Mouse (Mus musculus) embryo, embryonic 9.5 days (tissue): ENCODE results near the gene Zfp446.
"Not testable (repeated sequence)": the region's sequence is repeated elsewhere in the genome, so short reads cannot be mapped to it uniquely, and the experiment has no call there.

ENCODE experiments used
- DNase-seq: peaks from one replicate; pipeline ENCODE4 v3.0.0-alpha.2; 2017; ENCODE audit errors: extremely low spot score

The Zfp446 gene

DNA sequence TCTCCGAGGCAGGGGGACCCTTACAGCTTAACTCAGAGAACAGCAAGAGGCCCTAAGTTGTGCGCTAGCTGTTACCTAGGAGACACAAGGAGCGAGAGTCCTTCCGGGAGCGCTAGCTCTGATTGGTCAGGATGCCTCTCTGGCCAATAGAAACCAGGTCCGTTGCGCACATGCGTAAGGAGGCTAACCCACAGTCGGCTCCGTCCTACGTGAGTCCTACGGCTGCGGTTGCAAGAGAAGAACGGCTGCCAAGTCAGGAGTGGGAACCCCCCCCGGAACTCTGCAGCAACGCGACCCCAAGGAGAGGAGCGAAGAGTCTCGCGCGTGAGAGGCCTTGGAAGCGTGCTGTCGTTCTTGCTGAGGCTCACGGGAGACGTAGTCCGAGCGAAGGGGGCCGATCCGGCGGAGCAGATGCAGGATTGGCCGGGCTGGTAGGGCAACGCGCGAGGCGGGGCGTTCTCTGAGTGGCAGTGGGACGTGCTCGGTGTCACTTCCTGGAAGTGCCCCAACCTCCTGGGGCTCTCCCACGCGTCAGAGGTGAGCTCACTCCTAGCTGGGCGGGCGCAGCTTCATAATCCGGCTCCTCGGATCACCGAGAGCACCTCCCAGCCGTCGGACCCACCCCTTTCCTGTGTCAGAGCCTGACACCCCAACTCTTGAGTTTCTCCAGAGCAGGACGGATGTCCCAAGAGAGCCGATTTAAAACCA is at the start of gene Zfp446:
TSS of gene Zfp446 (plus strand) at position 167 of the 708 bp plus-strand sequence.
- DNase-seq, result peak; percentile 98

- no peak for DNase-seq
These were observed 44.0 kb upstream of the Zfp446 start for GRCm38 (mm10) chr7:12933615-12934140.

DNA sequence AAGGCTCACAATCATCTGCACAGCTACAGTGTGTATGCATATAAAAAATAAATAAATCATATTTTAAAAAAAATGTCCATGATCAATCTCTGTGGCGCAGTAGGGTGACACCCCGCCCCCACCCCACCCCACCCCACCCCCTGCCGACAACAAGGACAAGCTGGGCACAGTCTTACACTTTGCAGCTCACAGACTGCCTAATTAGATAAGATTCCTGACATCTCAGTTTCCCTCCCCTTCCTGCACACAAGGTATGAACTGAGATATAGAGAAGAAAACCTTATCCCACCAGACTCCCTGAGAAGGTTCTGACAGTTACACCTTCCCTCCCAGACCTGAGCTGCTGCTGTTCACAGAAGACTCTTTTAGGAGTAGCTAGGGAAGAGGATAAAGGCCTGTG is 42.8 kb upstream of the Zfp446 start:
- DNase-seq, result no peak

GRCm38 (mm10) chr7:12937254-12937803 is 40.3 kb upstream of the Zfp446 start:
- DNase-seq, result not testable (repeated sequence)

GRCm38 (mm10) chr7:12940599-12940998 is 37.0 kb upstream of the Zfp446 start:
- no peak for DNase-seq

- DNase-seq, result no peak
These were observed 34.2 kb upstream of the Zfp446 start for GRCm38 (mm10) chr7:12943488-12943887.

DNA sequence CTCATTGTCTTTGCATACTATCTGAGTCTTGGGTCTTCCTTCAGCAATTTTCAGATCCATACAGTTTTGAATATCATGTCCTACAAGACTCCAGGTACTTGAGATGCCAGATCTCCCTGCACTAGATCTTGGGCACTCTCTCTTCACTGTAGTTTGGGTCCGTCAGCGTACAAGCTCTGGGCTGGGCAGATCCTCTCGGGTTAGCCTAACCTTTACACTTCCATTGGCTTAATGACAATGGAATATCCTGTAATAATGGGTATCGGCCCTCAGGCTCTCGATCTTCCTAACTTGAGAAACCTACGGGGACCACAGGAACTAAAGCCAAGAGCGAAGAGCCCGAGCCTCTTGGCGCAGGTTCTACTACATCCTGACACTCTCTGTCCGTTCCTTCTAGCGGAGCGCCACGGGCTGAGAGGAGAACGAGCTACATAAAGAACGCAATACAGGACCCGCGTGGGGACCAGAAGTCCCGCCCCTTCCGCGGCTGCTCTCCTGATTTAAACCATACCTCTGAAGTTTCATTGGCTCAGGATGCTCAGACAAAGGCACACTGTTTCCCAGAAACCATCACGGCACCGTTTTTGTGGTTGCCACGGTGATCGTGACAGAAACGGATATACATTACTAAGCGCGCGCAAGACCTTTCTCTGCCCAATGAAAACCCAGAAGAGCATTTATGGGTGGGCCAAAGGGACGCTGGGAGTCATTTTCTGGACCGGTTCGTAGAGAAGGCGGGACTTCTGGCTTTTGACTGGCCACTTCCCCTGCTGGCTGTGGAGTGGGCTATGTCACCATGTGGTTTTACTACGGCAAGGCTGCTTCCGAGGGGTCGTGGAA is 28.4 kb upstream of the Zfp446 start:
- DNase-seq, result peak; percentile 92

DNA sequence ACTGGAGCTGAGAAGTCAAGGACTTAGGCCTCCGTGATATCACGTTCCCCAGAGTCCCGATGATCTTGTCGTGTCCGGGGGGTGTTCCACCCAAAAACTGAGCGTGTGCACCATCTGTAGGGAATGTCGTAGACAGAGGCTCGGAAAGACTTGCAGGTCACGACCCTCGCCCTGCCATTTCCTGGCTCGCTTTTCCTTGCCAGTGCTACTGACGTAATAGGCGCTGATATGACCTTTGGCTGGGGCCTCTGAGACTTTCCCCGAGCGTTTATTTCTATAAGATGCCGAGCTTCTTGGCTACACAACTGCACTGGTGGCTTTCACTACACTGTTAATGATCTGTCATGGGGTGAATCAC is 27.8 kb upstream of the Zfp446 start:
- no peak for DNase-seq

GRCm38 (mm10) chr7:12954896-12955295 is 22.8 kb upstream of the Zfp446 start:
- DNase-seq, result no peak

- no peak for DNase-seq
These were observed 20.1 kb upstream of the Zfp446 start for GRCm38 (mm10) chr7:12957511-12957910.

- DNase-seq, result no peak
These were observed 18.7 kb upstream of the Zfp446 start for GRCm38 (mm10) chr7:12958948-12959347.

DNA sequence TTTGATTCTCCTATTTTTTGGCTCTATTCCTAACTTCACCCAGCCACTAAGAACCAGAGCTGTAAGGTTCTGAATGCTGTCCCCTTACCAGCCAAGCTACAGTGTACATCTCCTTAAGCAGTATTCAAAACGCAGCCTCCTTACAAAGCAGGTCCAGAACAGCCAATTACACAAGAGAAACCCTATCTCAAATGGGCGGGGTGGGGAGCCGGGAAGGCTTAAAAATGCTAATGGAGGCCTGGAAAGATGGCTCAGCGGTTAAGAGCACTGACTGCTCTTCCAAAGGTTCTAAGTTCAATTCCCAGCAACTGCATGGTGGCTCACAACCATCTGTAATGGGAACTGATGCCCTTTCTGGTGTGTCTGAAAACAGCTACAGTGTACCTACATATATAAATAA is 17.9 kb upstream of the Zfp446 start:
- DNase-seq, result no peak

GRCm38 (mm10) chr7:12961511-12962141 is 16.0 kb upstream of the Zfp446 start:
- peak; percentile 62 for DNase-seq

DNA sequence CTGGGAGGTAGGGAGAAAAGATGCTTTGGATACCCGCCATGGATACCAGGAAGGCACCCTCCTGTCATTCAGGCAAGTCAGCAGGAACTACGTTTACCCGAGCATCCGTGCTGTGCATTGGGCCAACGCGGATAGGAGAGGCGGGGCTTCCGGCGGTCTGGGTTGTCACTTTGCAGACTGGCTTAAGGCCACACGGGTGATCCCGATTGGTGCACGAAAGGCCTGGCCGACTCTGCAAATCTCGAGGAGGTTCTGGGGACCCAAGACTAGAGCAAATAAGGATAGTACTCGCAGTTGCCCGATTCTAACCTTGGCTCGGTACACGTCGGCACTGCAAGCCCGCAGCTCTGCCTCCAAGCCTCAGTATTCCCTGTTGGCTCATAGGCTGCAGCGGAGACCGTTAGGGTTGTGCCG is 12.0 kb upstream of the Zfp446 start, which contains the start of gene Zfp324:
TSS of gene Zfp324 (plus strand) at position 161 of the 414 bp plus-strand sequence.
- DNase-seq, result peak; percentile 86

DNA sequence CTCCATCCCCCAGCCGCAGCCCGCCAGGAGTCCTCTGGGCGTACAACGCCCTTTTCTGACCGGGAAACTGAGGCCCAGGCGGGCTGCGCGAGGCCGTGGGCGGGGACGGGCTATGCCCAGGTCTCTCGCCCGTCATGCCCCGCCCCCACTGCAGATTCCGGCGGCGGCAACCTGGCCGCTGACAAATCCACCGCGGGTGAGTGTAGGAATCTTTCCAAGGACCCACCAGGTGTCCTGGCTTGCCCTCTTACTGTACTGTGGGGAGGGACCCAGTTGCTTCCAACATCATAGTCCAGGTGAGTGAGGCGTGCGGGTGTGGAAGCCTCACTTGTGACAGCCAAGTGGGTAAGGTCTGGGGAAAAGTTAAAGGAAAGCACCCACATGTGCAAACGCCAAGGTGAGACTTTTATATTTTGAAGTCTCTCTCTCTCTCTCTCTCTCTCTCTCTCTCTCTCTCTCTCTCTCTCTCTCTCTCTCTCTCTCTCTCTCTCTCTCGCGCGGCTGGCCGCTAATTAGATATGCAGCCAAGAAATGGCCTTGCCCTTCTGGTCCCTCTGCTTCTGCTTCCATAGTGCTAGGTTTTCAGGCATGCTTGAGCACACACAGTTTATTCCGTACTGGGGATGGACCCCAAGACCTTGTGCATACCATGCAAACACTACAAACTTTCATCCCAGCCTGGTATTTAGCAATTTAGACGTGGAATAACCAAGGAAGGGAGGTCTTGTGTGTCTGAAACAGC is 11.4 kb upstream of the Zfp446 start:
- DNase-seq, result peak; percentile 63

- DNase-seq, result no peak
These were observed 6.7 kb upstream of the Zfp446 start for GRCm38 (mm10) chr7:12970906-12971305.

DNA sequence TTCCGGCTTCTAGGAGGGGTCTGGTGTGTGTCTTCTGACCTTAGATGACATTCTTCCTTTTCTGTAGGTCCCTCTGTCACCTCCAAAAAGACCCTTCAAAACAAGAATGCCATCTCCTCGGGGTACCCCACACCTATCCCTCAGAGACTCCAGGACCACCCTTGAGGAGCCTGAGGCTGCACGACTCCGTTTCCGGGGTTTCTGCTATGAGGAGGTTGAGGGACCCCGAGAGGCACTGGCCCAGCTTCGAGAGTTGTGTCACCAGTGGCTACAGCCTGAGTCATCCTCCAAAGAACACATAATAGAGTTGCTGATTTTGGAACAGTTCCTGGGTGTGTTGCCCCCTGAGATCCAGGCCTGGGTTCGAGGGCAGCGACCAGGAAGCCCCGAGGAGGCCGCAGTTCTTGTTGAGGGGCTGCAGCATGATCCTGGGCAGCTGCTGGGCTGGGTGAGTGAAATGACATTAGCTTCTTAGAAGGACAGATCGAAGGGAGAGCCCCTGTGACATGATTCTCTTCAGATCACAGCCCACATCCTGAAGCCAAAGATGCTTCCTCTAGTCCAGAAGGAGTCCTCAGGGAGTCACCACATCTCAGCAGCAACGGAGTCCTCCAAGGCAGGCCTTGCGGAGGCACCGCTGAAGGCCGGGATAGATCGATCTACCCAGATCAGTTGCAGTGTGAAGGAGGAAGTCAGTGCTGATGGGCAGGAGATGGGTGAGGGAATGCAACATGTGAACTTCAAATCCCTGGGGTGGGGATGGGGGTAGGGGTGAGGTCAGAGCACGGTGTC is 1.5 kb downstream of the Zfp446 start:
- DNase-seq, result no peak

DNA sequence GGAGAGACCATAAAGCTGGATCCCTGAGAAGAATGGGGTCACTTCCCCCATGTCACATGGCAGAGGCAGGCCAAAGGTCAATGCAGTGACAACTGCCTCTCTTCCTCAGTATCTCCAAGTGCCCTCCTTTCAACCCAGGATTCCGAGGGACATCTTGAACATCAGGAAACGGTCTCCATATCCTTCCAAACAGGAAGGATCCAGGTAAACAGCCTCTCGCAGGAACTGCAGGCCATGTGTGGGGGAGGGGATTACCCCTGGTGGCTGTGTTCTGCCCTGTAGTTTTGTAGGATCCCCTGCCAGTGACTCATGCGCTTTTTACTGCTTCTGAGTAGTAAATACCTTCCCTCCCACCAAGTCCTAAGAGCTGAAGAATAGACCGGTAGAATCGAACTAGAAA is 2.1 kb downstream of the Zfp446 start:
- DNase-seq, result no peak

- no peak for DNase-seq
These were observed 2.6 kb downstream of the Zfp446 start for GRCm38 (mm10) chr7:12980291-12980690.

DNA sequence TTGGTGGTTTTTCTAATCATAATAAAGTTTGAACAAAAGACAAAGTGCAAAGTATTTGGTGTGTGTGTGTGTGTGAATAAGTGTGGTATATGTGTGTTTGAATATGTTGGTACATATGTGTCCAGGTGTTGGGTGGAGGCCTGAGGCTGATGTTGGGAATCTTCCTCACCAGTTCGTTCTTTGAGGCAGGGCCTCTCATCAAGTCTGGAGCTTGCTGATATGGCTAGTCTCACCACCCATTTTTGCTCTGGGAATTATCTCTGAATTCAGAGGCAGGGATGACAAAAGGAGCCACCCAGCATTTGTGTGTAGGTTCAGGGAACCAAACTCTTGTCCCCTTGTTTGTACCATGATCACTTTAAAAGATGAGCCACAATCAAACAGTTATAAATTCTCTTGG is 8.1 kb downstream of the Zfp446 start:
- DNase-seq, result no peak
